Mouse (Mus musculus) MEL (cell line): Measurements from ENCODE around the gene Msantd1. TPM values are rescaled to one million over a fixed set of nuclear protein-coding genes. Genes with fewer than 3 reads are reported as not detected.

Experiments
- DNase-seq: peaks from one replicate; pipeline ENCODE4 v3.0.0; 2011; ENCODE audit warnings: low read depth, low spot score
- H3K27ac ChIP-seq: 2 replicates; pipeline ENCODE4 v1.5.1; 2012; ENCODE audit warnings: low read depth, mild to moderate bottlenecking, control low read depth, low read length, moderate library complexity; ENCODE audit not compliant: control insufficient read depth
- H3K27me3 ChIP-seq, 2 experiments: fragments of 150-350 bp in 1 of 2; sonication (generic) in 1 of 2; 2 replicates each; pipeline ENCODE4 v1.6.1; 2012; ENCODE audit warnings: low read length in 2 of 2, mild to moderate bottlenecking in 2 of 2, improper control_type of control experiment in 1 of 2, moderate library complexity in 1 of 2; ENCODE audit not compliant: insufficient read depth in 2 of 2, control insufficient read depth in 1 of 2
- H3K36me3 ChIP-seq, 2 experiments: 2 replicates each; pipeline ENCODE4 v1.6.1; 2012 to 2014; ENCODE audit warnings: low read length in 2 of 2, improper control_type of control experiment in 1 of 2, inconsistent platforms in 1 of 2, mild to moderate bottlenecking in 1 of 2; ENCODE audit not compliant: insufficient read depth in 2 of 2, control insufficient read depth in 1 of 2
- H3K4me1 ChIP-seq, 2 experiments: fragments of 150-350 bp in 1 of 2; sonication (generic) in 1 of 2; 2 replicates each; pipeline ENCODE4 v1.6.1; 2012; ENCODE audit warnings: low read length in 2 of 2, improper control_type of control experiment in 1 of 2, mild to moderate bottlenecking in 1 of 2; ENCODE audit not compliant: insufficient read depth in 2 of 2, control insufficient read depth in 1 of 2
- H3K4me3 ChIP-seq, 2 experiments: fragments of 150-350 bp in 1 of 2; sonication (generic) in 1 of 2; 2 replicates each; pipeline ENCODE4 v1.5.1; 2012; ENCODE audit warnings: low read depth in 2 of 2, low read length in 2 of 2, mild to moderate bottlenecking in 2 of 2, moderate library complexity in 2 of 2, control low read depth in 1 of 2, improper control_type of control experiment in 1 of 2; ENCODE audit not compliant: control insufficient read depth in 1 of 2, insufficient read depth in 1 of 2
- H3K79me2 ChIP-seq: 2 replicates; pipeline ENCODE4 v1.6.1; 2012; ENCODE audit warnings: mild to moderate bottlenecking, low read length, moderate library complexity; ENCODE audit not compliant: control insufficient read depth, poor library complexity, insufficient read depth
- H3K9ac ChIP-seq: 2 replicates; pipeline ENCODE4 v1.6.1; 2012; ENCODE audit warnings: low read depth, mild to moderate bottlenecking, control low read depth, low read length, moderate library complexity; ENCODE audit not compliant: control insufficient read depth, poor library complexity, severe bottlenecking
- H3K9me3 ChIP-seq: fragments of 150-350 bp; sonication (generic); replicated peaks from 2 replicates; pipeline ENCODE4 v1.6.1; 2012; ENCODE audit warnings: mild to moderate bottlenecking, low read length, improper control_type of control experiment, moderate library complexity; ENCODE audit not compliant: insufficient read depth
- BHLHE40 ChIP-seq: IDR thresholded peaks from 2 replicates; pipeline ENCODE4 v1.6.1; 2012; ENCODE audit warnings: low read depth, mild to moderate bottlenecking, inconsistent platforms, low read length, improper control_type of control experiment, borderline replicate concordance
- E2F4 ChIP-seq: IDR thresholded peaks from 2 replicates; pipeline ENCODE4 v1.6.1; 2011; ENCODE audit warnings: low read depth, low read length, improper control_type of control experiment, borderline replicate concordance
- ELF1 ChIP-seq: IDR thresholded peaks from 2 replicates; pipeline ENCODE4 v1.6.1; 2014; ENCODE audit warnings: low read depth, mild to moderate bottlenecking, inconsistent platforms, low read length, improper control_type of control experiment, moderate library complexity
- EP300 ChIP-seq, 2 experiments: IDR thresholded peaks; 2 replicates each; pipeline ENCODE4 v1.6.1; 2011; ENCODE audit warnings: improper control_type of control experiment in 2 of 2, low read length in 2 of 2, low read depth in 1 of 2, mild to moderate bottlenecking in 1 of 2
- ETS1 ChIP-seq: IDR thresholded peaks from 2 replicates; pipeline ENCODE4 v1.6.1; 2012; ENCODE audit warnings: low read depth, mild to moderate bottlenecking, inconsistent platforms, low read length, improper control_type of control experiment, moderate library complexity
- GATA1 ChIP-seq: IDR thresholded peaks from 2 replicates; pipeline ENCODE4 v1.6.1; 2011; ENCODE audit warnings: low read depth, low read length, improper control_type of control experiment
- HCFC1 ChIP-seq: IDR thresholded peaks from 2 replicates; pipeline ENCODE4 v1.6.1; 2012; ENCODE audit warnings: low read depth, mild to moderate bottlenecking, inconsistent platforms, low read length, improper control_type of control experiment, moderate library complexity
- KAT2A ChIP-seq: conservative IDR thresholded peaks from 2 replicates; pipeline ENCODE4 v1.6.1; 2012; ENCODE audit warnings: low read depth, low read length, improper control_type of control experiment, inconsistent platforms
- MAX ChIP-seq: IDR thresholded peaks from 2 replicates; pipeline ENCODE4 v1.6.1; 2011; ENCODE audit warnings: low read length, improper control_type of control experiment
- MYC ChIP-seq: IDR thresholded peaks from 2 replicates; pipeline ENCODE4 v1.6.1; 2011; ENCODE audit warnings: low read depth, mild to moderate bottlenecking, low read length, improper control_type of control experiment, moderate library complexity
- NRF1 ChIP-seq: IDR thresholded peaks from 2 replicates; pipeline ENCODE4 v1.6.1; 2014; ENCODE audit warnings: low read depth, mild to moderate bottlenecking, inconsistent platforms, low read length, improper control_type of control experiment, moderate library complexity; ENCODE audit not compliant: poor library complexity, insufficient read depth, severe bottlenecking
- RCOR1 ChIP-seq: IDR thresholded peaks from 2 replicates; pipeline ENCODE4 v1.6.1; 2012; ENCODE audit warnings: low read depth, mild to moderate bottlenecking, inconsistent platforms, low read length, improper control_type of control experiment
- TAL1 ChIP-seq: IDR thresholded peaks from 2 replicates; pipeline ENCODE4 v1.6.1; 2012; ENCODE audit warnings: mild to moderate bottlenecking, inconsistent platforms, low read length, moderate library complexity, mixed read lengths
- TCF12 ChIP-seq: IDR thresholded peaks from 2 replicates; pipeline ENCODE4 v1.6.1; 2014; ENCODE audit warnings: low read depth, mild to moderate bottlenecking, inconsistent platforms, low read length, improper control_type of control experiment, moderate library complexity
- UBTF ChIP-seq: IDR thresholded peaks from 2 replicates; pipeline ENCODE4 v1.6.1; 2012; ENCODE audit warnings: low read depth, mild to moderate bottlenecking, inconsistent platforms, low read length, improper control_type of control experiment, moderate library complexity, borderline replicate concordance; ENCODE audit not compliant: insufficient read depth
- USF2 ChIP-seq, 2 experiments: IDR thresholded peaks; 2 replicates each; pipeline ENCODE4 v1.6.1; 2011 to 2012; ENCODE audit warnings: improper control_type of control experiment in 2 of 2, low read length in 2 of 2, borderline replicate concordance in 1 of 2, inconsistent platforms in 1 of 2, low read depth in 1 of 2, mild to moderate bottlenecking in 1 of 2; ENCODE audit not compliant: insufficient read depth in 1 of 2
- polyA plus RNA-seq, 2 experiments: library from polyadenylated mRNA; stranded (reverse) in 1 of 2; unstranded in 1 of 2; fragments of >175 nt in 1 of 2; fragments of >200 nt in 1 of 2; gene quantifications; 2 replicates each; pipeline versions ENCODE4 v1.2.1 to v1.2.4; 2012; ENCODE audit warnings: low replicate concordance in 2 of 2, low read depth in 1 of 2; ENCODE audit not compliant: insufficient read length in 2 of 2, insufficient read depth in 1 of 2, missing spikeins in 1 of 2
- total RNA-seq: library from RNA; depleted of rRNA; stranded (reverse); fragments of 300-350 nt; gene quantifications from 2 replicates; pipeline ENCODE4 v1.2.3, GENCODE M21; 2012

The Msantd1 gene
- total and polyA plus RNA-seq, 3 experiments: 0.27 to 0.88 TPM; not detected in 1

GRCm38 (mm10) chr5:34930151-34930975 is 22.6 kb downstream of the Msantd1 start:
- no peak overlapping the region for H3K4me3 ChIP-seq
- no peak overlapping the region for H3K27ac ChIP-seq
- TF ChIP-seq TCF12 (peak; percentile 41; the same call in 1 of the 2 replicates), MAX (peak; percentile 51; the same call in 1 of the 2 replicates), GATA1 (no peak), BHLHE40 (no peak), KAT2A (no peak), MYC (no peak), E2F4 (no peak), TAL1 (peak; percentile 59), ELF1 (no peak), EP300 (IDR thresholded peaks at IDR 0.05; ENCODE audit: low read depth in 1 of 2, low read length in 2 of 2) (0 out of 4 replicates have a peak, but pooled peaks of 1 of the 2 experiments have one; percentile 24)
- peaks cover 4 to 7% of the 10 kb centered on the region in 2 experiments for H3K4me1 ChIP-seq
- no peak for DNase-seq
- H3K9ac ChIP-seq: no peak overlapping the region
- no peaks in the 10 kb centered on the region for H3K9me3 ChIP-seq
- H3K79me2 ChIP-seq: no peaks in the 10 kb centered on the region
- peaks cover 0 to 9% of the 10 kb centered on the region in 2 experiments; a peak in 2 of 4 replicates for H3K36me3 ChIP-seq
- H3K27me3 ChIP-seq: no peaks in the 10 kb centered on the region

GRCm38 (mm10) chr5:34931091-34931490 is 23.3 kb downstream of the Msantd1 start:
- H3K4me3 ChIP-seq: no peak overlapping the region
- TF ChIP-seq NRF1 (no peak), ETS1 (no peak), HCFC1 (no peak), USF2 (IDR thresholded peaks at IDR 0.05; ENCODE audit: borderline replicate concordance in 1 of 2, insufficient read depth in 1 of 2, low read depth in 1 of 2, low read length in 2 of 2) (no peak), UBTF (no peak), TAL1 (no peak), RCOR1 (no peak)
- H3K9me3 ChIP-seq: no peaks in the 10 kb centered on the region
- H3K27me3 ChIP-seq: no peaks in the 10 kb centered on the region
- no peak overlapping the region for H3K27ac ChIP-seq
- no peaks in the 10 kb centered on the region for H3K79me2 ChIP-seq
- H3K36me3 ChIP-seq: peaks cover 0 to 9% of the 10 kb centered on the region in 2 experiments; a peak in 2 of 4 replicates
- H3K9ac ChIP-seq: no peak overlapping the region
- H3K4me1 ChIP-seq: peaks cover 4 to 7% of the 10 kb centered on the region in 2 experiments
- DNase-seq: no peak
